Mouse (Mus musculus) embryo, embryonic 10.5 days (tissue): ENCODE results near the gene Ncstn.

Experiments
- DNase-seq: peaks from one replicate; pipeline ENCODE4 v3.0.0-alpha.2; 2015; ENCODE audit warnings: low spot score

Gene Ncstn

GRCm38 (mm10) chr1:172027010-172027808 is 55.4 kb downstream of the Ncstn start:
- peak; percentile 93 for DNase-seq

GRCm38 (mm10) chr1:172026201-172026901 is 56.2 kb downstream of the Ncstn start:
- DNase-seq, result peak; percentile 73

- no peak for DNase-seq
Measured at GRCm38 (mm10) chr1:172025201-172025904, 57.2 kb downstream of the Ncstn start.

GRCm38 (mm10) chr1:172024140-172024895 is 58.3 kb downstream of the Ncstn start:
- no peak for DNase-seq

- DNase-seq, result no peak
Measured at GRCm38 (mm10) chr1:172019863-172020521, 62.6 kb downstream of the Ncstn start.

- no peak for DNase-seq
Measured at GRCm38 (mm10) chr1:172019339-172019738, 63.3 kb downstream of the Ncstn start.

- no peak for DNase-seq
Measured at GRCm38 (mm10) chr1:172018336-172019311, 64.0 kb downstream of the Ncstn start.

GRCm38 (mm10) chr1:172017517-172018070 is 65.0 kb downstream of the Ncstn start:
- no peak for DNase-seq

- DNase-seq, result peak; percentile 95
Measured at GRCm38 (mm10) chr1:172016660-172017516, 65.7 kb downstream of the Ncstn start.

GRCm38 (mm10) chr1:172016031-172016430 is 66.6 kb downstream of the Ncstn start:
- DNase-seq, result no peak
